11 mouse cellular contexts compared by ENCODE assay signal in the genomic region with DNA sequence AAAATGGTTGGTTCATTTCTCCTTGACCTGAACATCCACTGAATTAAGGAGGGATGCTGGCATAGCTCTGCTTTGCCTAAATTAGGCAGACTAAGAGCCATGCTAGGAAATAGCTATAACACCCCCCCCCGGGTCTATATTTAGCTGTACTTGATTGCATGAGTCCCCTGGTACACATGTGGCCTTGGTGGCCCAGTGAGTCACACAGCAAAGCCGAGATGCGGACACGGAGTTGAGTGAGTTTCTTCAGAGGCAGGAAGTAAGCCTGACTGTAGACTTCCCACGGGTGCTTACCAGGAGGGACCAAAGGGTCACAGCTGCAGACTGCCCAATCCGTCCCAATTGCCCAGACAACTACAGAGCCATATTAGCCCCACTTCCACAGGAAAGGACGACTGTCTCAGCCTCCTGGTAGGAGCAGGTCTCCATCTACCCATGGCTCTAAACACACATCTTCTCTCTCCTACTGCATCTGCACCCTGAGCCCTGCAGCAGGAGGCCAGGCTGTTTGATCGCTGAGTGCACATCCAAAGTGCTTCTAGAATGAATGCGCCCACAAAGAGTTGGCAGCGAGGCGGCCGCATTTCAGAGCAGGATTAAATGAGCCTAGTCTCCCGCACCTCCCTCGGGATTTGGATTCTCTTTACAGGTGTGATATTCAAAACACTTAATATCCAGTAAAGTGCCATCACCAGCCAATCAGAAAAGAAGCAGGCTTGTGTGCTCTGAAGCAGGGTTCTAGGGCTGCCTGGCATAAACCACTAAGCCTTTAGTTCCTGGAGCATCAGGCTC. TPM values are rescaled to one million over a fixed set of nuclear protein-coding genes. Genes with fewer than 3 reads are reported as not detected.
DNase-seq lines count a peak whose midpoint lies in the region; ATAC-seq and TF ChIP-seq lines count a peak whose summit lies in the region.
"Had no signal": no experiment of that assay in that cellular context is flagged by ENCODE, and none has a peak within 500 bp of the region (broad histone marks: within the 10 kb centered on the region; RNA-seq: fewer than 3 reads in every experiment).

No protein-coding gene starts in this region.

- ATAC-seq in heart, embryonic 14.5 days (ENCODE audit: insufficient number of reproducible peaks, insufficient read depth, low FRiP score, low read depth): peak; percentile 63
- ATAC-seq: CD4-positive, CD25-positive, alpha-beta regulatory T cell, adult 4 months had no signal

- H3K36me3 ChIP-seq in heart, embryonic 14.5 days (ENCODE audit: control insufficient read depth, insufficient read depth, low read length): no peaks in the 10 kb centered on the region
- no peaks in the 10 kb centered on the region for H3K36me3 ChIP-seq in kidney, adult 2 months (ENCODE audit: control insufficient read depth, insufficient read depth, low read length)
- H3K36me3 ChIP-seq: liver, embryonic 13.5 days had no signal

- peak overlapping the region; percentile 9 for H3K4me2 ChIP-seq in heart, embryonic 14.5 days (ENCODE audit: low read length)
- H3K4me2 ChIP-seq: liver, embryonic 13.5 days had no signal

- no peaks in the 10 kb centered on the region for H3K9me3 ChIP-seq in heart, embryonic 14.5 days (ENCODE audit: control insufficient read depth, low read length)
- H3K9me3 ChIP-seq: liver, embryonic 13.5 days had no signal

- 44% methylated on average over 14 of the region's 14 CpGs for WGBS in heart, embryonic 14.5 days
- WGBS in kidney, adult 2 months: 66% methylated on average over 14 of the region's 14 CpGs

- peak overlapping the region; percentile 10 to 35; a peak in 3 of 4 replicates for H3K27ac ChIP-seq in heart, embryonic 14.5 days (replicated peaks in 1 of 2; ENCODE audit: control insufficient read depth in 1 of 2, insufficient read depth in 1 of 2, low read depth in 2 of 2, low read length in 2 of 2)
- no peak overlapping the region for H3K27ac ChIP-seq in kidney, adult 2 months (ENCODE audit: insufficient read depth, low read depth, low read length)
- H3K27ac ChIP-seq: liver, embryonic 13.5 days had no signal

- no peak overlapping the region for H3K4me3 ChIP-seq in heart, embryonic 14.5 days (ENCODE audit: control insufficient read depth in 1 of 2, insufficient read depth in 1 of 2, low read depth in 1 of 2, low read length in 2 of 2)
- H3K4me3 ChIP-seq in kidney, adult 2 months (ENCODE audit: insufficient read depth, low read depth, low read length): no peak overlapping the region
- H3K4me3 ChIP-seq: liver, embryonic 13.5 days had no signal

- peaks cover 33 to 35% of the 10 kb centered on the region in 2 experiments for H3K4me1 ChIP-seq in heart, embryonic 14.5 days (ENCODE audit: control insufficient read depth in 2 of 2, insufficient read depth in 2 of 2, low read length in 2 of 2)
- H3K4me1 ChIP-seq in kidney, adult 2 months (ENCODE audit: control insufficient read depth, insufficient read depth, low read length): no peaks in the 10 kb centered on the region
- H3K4me1 ChIP-seq: liver, embryonic 13.5 days had no signal

- TF ChIP-seq POLR2A in kidney, adult 2 months (IDR thresholded peaks at IDR 0.05; ENCODE audit: low read depth, low read length): no peak

- intact Hi-C loops in heart, postnatal 36 days (cut with DNase I): no loop called here

- no peak overlapping the region for H3K9ac ChIP-seq in heart, embryonic 14.5 days (ENCODE audit: low read length)
- H3K9ac ChIP-seq: liver, embryonic 13.5 days had no signal

- TF ChIP-seq CTCF in kidney, adult 2 months (conservative IDR thresholded peaks at IDR 0.05; ENCODE audit: insufficient read depth, insufficient read length, low read depth, low read length): no peak

- DNase-seq in heart, adult 18-20 months: peak; percentile 7 to 36
- DNase-seq in heart, postnatal 36 days: no peak
- DNase-seq in 3134 (ENCODE audit: extremely low read depth, insufficient read length, low spot score): peak; percentile 43
- peak; percentile 46 for DNase-seq in adrenal gland, postnatal 10 days
- DNase-seq in MN1 (ENCODE audit: low spot score): no peak
- no peak for DNase-seq in kidney, adult 2 months
- DNase-seq: kidney, adult 8-10 months; liver, embryonic 13.5 days; lung, postnatal 36 days had no signal

- H3K27me3 ChIP-seq in heart, embryonic 14.5 days (ENCODE audit: control insufficient read depth, insufficient read depth, low read length): no peaks in the 10 kb centered on the region
- no peaks in the 10 kb centered on the region for H3K27me3 ChIP-seq in kidney, adult 2 months (replicated peaks; ENCODE audit: control insufficient read depth, insufficient read depth, low read length)

RNA-seq across cellular contexts. Expression of a gene that starts 29.9 kb away (rescaled TPM):
- total RNA-seq in heart, adult 18-20 months (2021): 10 to 100 TPM; 54.9 to 57.7 TPM
- 10 to 100 TPM; 53.4 TPM for total RNA-seq in heart, postnatal 36 days (2021)
- total RNA-seq in adrenal gland, postnatal 10 days (2021): 100 to 1,000 TPM; 105 to 109 TPM
- polyA plus RNA-seq in heart, embryonic 14.5 days (2014; fragmentation: Nextera tagmentation; extraction: Ambion mirVana): 44.9 and 47.2 TPM in 2 replicates
- 31.2 and 39.2 TPM in 2 replicates for polyA plus RNA-seq in kidney, adult 2 months (2012; rRNA removed)

Comparison
In these comparisons a context has a peak if more than half of its experiments do, and no peak if none do; other contexts are left out.
1. DNase-seq: peak in heart, adult 18-20 months (2 of 2), 3134 (single experiment) and adrenal gland, postnatal 10 days (single experiment); none in heart, postnatal 36 days (0 of 2), MN1 (single experiment) and kidney, adult 2 months (single experiment).